Mouse (Mus musculus): ENCODE measurements around the gene Raet1e. TPM values are rescaled to one million over a fixed set of nuclear protein-coding genes. Genes with fewer than 3 reads are reported as not detected.
"Not testable (repeated sequence)": the region's sequence is repeated elsewhere in the genome, so short reads cannot be mapped to it uniquely, and the experiment has no call there.

Gene Raet1e
- total RNA-seq (2015): 3.7 and 3.9 TPM in 2 replicates
- 1.3 and 7.2 TPM in 2 replicates for total RNA-seq (2017)

DNA sequence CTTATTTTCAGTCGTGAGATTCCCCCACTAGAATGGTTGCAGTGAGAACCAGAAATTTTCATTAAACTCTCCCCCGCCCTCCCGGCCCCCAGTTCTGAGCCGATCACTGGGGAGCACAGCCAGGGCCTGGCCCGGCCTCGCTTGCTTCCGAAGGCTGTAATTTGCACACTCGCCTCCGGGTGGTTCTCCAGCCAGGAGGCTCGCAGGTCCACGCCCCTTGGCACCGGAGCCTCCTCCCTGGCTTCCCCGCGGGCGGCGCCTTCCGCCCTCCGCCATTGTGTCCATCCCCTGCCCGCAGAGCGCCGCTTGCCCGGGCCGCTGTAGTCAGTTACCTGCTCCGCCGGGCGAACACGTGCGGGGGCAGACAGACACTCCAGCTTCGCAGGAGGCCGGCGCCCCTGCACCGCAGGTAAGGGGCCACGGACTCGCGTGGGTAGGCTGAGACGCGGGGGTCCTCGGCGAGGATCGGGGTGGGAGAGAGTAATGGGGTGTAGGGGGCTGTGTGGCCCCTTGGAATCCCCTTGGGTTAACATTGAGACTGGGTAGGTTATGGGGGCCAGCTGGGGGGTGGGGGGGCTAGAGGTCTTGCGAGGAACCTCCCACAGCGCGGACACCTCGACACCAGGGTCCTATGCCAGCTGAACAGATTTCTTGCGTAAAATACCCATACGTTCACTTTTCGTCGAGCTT, at the start of gene Raet1e, which contains the start of gene H60b:
TSS of gene Raet1e (plus strand) at position 260 of the 690 bp plus-strand sequence.
TSS of gene H60b (plus strand) at position 277 of the 690 bp plus-strand sequence.
- peak; percentile 92 for ATAC-seq (ENCODE audit: poor library complexity, severe bottlenecking)

DNA sequence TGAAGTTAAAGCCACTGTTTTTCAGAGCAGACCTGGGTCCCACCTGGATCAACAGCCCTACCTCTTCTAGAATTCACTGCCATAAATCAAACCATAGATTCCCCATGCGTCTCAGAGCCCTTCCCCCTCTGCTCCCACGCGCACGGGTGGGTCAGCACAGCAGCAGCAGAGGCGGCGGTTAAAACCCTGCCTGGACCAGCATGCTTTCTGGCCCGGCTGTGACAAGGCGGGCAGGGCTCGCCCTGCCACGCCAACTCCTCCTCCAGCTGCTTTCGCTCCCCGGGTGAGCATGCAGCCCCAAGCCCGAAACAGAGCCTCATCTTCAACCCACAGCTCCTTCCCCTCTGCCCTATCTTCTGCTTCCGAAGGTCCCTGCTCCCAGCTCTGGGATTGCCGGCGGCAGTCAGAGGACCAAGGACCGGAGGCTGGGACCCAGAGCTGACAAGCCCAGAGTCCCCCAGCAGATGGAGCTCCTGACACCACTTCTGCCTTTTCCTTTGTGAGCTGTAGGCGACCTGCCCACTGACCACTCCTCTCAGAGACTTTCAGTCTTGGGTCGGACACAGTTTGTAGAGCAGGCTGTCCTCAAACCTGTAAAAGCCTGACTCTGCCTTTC, 17.6 kb upstream of the Raet1e start:
- ATAC-seq (ENCODE audit: poor library complexity, severe bottlenecking): peak; percentile 56

DNA sequence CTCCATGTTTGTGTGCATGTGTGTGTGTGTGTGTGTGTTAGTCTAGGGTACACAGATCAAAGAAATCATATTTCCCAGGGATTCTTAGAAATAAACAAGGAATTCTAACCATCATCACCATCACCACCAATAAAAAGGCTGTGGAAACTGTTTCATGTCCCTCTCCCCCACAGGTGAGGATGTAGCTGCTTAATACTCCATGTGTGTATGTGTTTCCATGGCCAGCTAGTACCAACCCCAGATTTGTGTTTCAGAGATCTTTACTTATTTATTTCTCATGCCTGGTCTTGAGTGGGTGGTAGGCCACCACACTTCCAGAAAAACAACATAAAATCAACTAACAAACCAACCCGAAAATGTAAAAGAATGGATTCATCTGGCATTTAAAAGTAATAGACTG, 16.2 kb upstream of the Raet1e start:
- not testable (repeated sequence) for ATAC-seq (ENCODE audit: poor library complexity, severe bottlenecking)

DNA sequence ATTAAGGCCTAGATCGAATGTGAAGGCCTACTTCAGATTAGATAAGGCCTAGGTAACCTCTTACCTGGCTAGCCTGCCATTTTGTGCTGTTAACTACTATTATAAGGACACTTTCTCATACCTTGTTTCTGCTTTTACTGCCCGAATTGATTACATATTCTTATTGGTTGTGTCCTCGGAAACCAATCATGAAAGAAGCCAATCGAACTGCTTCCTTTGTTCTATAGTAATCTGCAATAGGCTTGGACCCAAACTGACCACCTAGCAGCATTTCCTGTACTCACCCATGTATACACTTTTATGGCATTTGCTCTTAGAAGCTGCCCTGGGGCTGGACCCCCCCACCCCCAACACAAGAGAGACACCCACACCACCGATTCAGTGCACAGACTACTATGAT, 15.4 kb upstream of the Raet1e start:
- no peak for ATAC-seq (ENCODE audit: poor library complexity, severe bottlenecking)

DNA sequence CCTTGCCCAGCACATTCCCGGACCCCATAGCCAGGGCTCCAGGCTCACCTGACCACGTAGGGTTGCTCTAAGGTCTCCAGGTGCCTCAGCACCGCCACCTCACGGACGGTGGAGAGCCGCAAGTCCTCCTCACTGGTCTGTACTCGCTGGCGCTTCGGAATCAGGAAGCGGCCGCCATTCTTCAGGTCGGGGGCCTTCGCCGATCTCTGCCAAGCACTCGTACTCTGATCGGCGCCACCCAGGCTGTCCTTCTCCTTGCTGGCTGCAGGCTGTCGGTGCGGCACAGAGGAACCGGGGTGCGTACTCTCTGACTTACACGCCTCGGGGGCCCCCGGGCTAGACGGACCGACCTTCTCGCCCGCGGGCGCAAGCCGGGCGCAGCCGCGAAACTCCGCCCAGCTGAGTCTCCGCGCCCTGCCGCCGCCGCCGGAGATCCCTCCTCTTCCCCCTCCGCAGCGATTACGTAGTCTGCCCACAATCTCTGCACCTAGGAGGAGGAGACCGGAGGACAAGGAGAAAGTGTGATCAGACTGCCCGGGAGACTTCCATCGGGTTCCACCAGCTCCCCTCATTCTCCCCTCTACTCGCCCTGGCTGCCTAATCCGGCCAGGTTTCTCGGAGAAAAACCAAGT, 9.8 kb upstream of the Raet1e start:
- peak; percentile 88 for ATAC-seq (ENCODE audit: poor library complexity, severe bottlenecking)

DNA sequence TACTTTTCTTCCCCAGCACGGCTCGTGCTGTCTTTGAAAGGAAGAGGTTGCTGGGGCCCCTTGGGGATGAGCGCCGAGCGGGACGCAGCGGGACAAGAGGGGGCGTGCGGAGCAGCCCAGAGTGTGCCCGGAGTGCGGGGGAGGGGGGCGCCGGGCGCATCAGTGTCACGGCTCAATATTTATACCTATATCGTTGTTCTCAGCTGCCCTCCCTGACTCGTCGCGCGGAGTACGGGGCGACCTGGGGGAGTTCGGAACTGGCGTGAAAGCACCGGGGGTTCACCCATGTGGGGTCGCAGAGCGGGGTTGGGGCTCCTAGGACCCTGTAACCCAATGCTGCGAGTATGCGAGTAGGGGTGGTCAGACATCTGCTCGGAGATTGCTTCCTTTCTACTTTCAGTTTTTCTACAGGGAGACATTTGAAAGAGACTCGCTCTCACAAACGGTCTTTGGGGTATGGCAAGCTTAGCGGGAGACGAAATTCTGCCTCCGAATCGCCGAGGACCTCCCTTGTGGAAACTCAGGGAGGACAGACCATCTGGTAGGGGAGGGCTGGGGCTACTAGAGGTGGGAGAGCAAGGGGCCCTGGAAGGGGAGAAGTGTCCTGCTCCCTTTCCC, 9.2 kb upstream of the Raet1e start, which contains the start of gene E030030I06Rik:
TSS of gene E030030I06Rik (minus strand) at position 198 of the 618 bp plus-strand sequence.
- ATAC-seq (ENCODE audit: poor library complexity, severe bottlenecking): 0 out of 2 replicates have a peak, but pooled peaks have one; percentile 13

DNA sequence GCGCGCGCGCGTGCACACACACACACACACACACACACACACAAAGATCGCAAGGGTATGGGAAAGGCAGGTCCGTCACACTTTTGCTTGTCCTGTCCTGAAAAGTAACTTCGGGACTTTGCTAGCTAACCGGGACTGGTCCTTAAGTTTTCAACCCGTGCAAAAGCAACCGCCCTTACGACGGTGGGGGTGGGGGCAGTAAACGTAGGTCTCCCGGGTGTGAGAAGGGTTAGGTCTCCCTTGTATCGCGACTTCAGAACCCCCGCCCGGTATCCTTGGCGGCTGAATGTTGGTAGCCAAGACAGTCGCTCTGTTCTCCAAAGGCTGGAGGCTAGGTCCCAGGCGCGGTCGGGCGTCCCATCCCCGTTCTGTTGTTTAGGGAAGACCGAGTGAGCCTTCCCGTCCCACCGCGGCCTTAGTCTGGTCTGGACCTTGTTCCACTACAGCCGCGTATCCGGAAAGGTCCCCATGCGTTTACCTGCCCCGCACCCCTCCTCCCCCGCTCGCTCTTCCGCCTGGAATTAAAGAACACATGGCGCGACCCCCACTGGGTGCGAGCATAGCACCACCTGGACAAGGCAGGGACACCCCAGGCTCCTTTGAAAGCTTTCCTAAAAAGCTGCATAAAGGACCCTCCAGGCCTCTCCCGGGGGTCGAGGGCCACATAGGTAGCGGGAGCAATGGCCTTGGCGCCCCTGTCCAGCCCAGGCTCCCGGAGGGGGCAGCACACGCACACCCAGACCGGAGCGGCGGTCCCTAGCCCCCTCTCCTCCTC, 8.5 kb upstream of the Raet1e start:
- ATAC-seq (ENCODE audit: poor library complexity, severe bottlenecking): no peak

DNA sequence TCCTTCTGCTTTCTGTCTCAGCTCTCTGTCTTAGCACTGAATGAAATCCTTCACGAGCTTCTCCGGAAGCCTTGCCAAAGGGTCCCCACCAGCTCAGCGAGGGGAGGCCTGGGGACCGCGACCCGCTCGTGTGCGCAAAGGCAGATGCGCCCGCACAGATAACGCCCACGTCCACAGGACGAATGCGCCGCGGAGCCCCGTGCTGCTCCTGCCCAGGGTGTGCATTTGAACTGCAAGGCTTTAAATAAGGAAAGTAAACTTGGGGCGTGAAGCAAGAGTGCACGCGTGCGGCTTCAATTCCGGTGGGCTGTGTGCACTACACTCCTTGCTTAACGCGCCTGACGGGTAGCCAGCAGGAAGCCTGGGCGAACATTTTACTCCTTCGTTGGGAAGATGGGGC, 7.8 kb upstream of the Raet1e start:
- ATAC-seq (ENCODE audit: poor library complexity, severe bottlenecking): 0 out of 2 replicates have a peak, but pooled peaks have one; percentile 13

DNA sequence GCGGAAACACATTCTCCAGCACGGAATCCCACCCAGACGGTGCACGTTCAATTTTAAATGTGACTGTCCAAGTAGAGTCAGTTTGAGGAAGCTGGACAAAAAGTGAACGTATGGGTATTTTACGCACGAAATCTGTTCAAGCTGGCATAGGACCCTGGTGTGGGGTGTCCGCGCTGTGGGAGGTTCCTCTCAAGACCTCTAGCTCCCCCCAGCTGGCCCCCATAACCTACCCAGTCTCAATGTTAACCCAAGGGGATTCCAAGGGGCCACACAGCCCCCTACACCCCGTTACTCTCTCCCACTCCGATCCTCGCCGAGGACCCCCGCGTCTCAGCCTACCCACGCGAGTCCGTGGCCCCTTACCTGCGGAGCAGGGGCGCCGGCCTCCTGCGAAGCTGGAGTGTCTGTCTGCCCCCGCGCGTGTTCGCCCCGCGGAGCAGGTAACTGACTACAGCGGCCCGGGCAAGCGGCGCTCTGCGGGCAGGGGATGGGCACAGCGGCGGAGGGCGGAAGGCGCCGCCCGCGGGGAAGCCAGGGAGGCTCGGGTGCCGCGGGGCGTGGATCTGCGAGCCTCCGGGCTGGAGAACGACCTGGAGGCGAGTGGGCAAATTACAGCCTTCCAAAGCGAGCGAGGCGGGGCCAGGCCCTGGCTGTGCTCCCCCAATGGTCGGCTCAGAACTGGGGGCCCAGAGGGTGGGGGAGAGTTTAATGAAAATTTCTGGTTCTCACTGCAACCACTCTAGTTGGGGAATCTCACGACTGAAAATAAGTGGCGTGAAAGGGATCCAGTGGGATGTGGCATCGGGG, 7.1 kb upstream of the Raet1e start:
- ATAC-seq (ENCODE audit: poor library complexity, severe bottlenecking): not testable (repeated sequence)

DNA sequence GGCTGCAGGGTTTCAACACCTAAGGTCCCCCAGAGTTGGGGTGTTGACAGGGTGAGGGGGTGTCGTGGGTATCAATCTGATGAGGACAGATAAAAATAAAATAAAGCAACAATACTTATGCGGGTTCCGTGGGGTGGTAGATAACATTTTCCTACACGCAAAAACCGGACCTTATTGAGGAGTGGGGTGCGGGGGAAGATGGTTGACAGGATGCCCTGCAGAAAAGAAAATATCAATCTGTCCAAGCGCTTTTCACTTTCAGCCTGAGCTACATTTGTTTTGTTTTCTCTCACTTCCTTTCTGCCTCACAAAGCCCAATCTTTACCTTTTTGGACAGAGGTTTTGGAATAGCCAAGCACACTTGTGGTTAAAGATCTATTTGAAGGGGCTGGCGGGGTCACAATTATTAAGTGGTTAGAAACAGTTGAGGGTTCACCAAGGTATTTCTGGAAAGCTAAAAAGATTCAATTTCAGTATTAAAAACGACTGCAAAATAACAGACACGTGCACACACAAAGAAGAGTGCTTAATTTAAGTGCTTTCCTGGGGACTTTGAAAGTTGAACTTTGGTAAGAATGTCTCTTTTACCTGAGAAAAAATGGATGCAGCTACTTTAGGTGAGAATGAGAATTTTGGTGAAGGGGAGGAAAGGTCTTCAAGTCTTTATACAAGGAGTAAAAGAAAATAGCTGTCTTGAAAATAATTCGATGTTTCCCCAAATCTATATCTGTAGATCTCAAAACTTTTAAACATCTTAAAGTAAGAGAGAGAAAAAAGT, 6.3 kb upstream of the Raet1e start:
- ATAC-seq (ENCODE audit: poor library complexity, severe bottlenecking): not testable (repeated sequence)

DNA sequence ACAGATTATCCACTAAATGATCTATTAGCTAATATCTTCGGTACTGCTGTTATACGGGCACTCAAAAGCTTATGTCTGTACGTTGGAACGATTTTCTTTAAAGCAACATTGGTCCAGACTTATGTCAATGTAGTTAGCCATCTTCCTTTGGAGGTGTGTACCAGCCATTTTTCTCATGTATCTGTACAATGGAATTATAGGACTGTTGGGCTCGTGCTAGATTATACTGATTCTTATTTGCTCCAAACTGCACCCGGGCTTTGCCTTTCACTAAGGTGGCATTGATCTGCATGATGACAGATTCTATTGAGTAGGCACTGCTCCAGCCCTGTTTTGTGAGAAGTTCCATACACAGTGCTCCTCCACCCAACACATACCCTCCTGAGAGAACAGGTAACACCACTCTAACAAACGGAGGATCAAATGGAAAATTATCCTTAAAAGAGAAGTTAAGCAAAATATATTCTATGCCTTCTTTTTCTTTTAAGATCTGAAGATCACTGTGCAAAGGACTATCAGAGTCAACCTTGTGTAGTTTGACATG, 5.2 kb upstream of the Raet1e start:
- ATAC-seq (ENCODE audit: poor library complexity, severe bottlenecking): not testable (repeated sequence)

DNA sequence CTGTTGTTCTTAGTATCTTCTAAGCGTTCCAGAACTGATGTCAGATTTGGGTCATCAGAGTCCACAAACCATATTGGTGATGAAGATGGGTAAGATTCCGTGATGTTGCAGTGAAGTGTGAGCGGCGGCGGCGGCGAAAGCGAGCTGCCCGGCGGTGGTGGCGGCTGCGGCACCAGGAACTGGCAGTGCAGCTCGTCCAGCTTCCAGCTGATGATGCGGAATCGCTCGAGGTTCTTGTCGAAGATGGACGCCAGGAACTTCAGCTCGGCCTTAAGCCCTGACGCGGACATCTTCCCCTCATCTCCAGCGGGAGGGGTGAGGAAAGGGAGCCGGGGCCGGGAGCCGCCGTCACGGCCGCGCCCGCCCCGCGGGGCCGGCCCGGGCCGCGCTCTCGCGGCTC, 4.2 kb upstream of the Raet1e start:
- not testable (repeated sequence) for ATAC-seq (ENCODE audit: poor library complexity, severe bottlenecking)

DNA sequence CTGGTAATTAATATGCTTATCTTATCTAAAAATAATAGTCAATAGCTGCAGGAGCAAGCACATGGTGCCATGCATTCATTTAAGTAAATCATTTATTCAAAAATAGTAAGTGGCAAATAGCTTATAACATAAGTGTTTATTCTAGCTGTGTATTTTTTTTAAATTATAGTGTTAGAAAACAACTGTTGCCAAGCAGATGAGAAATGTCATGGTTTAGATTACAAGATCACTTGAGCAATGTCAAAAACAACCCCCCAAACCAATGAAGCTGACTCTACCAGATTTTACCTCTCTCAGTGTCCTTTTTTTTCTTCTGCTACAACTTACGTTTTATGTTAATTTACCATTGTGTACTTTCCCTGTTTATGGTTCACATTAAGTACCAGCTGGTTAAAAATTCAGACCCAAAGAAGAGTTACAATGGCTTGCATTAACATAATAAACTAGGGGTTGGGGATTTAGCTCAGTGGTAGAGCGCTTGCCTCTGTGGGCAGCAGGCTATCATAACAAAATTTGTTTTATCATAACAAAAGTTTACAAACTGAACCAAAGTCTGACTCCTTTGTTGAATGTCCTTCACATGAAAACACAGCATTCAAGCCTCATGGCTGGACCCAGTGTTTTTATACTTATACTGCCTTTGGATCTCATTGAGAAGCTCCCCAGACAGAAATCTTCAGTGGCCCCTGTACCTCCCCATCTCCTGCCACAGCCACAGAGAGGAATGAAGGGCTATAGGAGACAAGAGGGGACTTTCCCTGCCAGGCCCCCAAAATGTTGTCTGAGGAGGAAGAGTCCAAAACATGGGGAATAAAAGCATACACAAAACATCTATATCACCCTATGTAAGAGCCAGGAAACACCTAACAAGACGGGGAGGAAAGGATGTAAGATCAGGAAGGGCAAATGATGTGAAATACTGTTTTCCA, 3.2 kb upstream of the Raet1e start:
- no peak for ATAC-seq (ENCODE audit: poor library complexity, severe bottlenecking)

DNA sequence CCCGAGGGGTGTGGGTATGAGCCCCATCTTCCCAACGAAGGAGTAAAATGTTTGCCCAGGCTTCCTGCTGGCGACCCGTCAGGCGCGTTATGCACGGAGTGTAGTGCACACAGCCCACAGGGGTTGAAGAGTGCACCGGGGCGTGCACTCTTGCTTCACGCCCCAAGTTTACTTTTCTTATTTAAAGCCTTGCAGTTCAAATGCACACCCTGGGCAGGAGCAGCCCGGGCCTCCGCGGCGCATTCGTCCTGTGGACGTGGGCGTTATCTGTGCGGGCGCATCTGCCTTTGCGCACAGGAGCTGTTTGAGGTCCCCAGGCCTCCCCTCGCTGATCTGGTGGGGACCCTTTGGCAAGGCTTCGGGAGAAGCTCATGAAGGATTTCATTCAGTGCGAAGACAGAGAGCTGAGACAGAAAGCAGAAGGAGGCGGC, 777 bp downstream of the Raet1e start:
- ATAC-seq (ENCODE audit: poor library complexity, severe bottlenecking): no peak

DNA sequence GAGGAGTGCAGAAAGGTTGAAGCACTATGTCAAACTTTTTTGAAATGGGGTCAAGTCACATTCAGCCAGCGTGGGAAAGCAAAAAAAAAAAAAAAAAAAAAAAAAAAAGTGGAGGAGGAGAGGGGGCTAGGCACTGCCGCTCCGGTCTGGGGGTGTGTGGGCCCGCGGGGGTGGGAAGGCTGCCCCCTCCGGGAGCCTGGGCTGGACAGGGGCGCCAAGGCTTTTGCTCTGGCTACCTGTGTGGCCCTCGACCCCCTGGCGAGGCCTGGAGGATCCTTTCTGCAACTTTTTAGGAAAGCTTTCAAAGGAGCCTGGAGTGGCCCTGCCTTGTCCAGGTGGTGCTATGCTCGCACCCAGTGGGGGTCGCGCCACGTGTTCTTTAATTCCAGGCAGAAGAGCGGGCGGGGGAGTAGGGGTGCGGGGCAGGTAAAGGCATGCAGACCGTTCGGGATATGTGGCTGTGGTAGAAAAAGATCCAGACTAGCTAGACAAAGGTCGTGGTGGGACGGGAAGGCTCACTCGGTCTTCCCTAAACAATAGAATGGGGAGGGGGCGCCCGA, 1.3 kb downstream of the Raet1e start:
- no peak for ATAC-seq (ENCODE audit: poor library complexity, severe bottlenecking)

DNA sequence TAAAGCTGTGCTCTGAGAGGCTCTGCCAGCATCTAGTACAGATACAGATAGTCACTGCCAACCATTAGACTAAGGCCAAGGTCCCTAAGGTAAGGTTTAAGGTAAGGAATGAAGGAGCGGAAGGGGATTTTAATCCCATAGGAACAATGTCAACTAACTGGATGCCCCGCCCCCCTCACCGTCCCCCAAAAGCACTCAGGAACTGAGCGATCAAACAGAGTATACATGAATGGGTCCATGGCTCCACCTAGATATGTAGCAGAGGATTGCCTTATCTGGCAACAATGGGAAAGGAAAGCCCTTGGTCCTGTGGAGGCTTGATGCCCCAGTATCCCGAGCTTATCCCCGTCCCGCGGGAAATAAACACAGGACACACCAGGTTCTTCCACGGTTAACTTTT, 4.9 kb downstream of the Raet1e start:
- not testable (repeated sequence) for ATAC-seq (ENCODE audit: poor library complexity, severe bottlenecking)

All from megakaryocyte, adult 5-6 weeks (primary cell).